Mouse (Mus musculus): ENCODE data around the gene Itpr2.

DNA sequence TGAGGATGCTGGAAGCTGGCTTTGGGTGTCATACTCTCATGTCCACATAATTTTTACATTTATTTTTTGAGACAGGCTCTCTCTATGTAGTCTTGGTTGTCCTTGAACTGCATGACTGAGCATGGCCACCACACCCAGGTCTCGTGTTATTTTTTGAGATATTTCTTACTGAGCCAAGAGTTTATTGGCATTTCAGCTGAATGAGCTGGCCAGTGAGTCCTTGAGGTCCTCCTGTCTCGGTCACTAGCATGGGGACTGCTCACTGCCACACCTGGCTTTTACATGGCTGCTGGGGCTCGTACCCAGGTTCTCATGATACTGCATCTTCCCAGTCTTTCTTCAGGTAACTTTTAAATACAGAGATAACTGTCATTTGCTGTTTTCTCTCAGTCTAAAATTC lies 38.4 kb upstream of the Itpr2 start:
- TF ChIP-seq GATA1 (IDR thresholded peaks at IDR 0.05; ENCODE audit: borderline replicate concordance, low read length) = no peak
- no peak for TF ChIP-seq FLI1 (IDR thresholded peaks at IDR 0.05; ENCODE audit: low read length)

All from megakaryocyte, embryonic 14.5 days (primary cell).